27 mouse cellular contexts compared by ENCODE assay signal in the genomic region with DNA sequence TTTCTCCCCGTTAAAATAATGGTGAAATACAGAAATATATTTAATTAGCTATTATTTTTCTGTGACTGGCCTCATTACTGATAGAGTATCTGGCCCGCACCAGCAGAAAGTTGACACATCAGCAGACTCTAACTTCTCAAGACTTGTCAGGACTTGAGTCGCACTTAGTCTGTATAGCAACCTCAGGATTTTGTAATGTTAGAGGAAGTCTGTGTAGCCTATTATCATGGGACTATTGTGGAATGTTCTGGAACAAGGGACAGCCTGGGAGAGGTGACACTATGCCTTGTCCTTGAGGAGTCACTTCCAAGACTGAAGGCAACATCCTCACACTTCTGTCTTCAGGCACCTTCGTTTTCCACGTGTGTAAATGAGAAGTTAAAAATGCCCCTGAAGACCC.
DNase-seq lines count a peak whose midpoint lies in the region; ATAC-seq lines count a peak whose summit lies in the region.
"Had no signal": no experiment of that assay in that cellular context is flagged by ENCODE, and none has a peak within 500 bp of the region (broad histone marks: within the 10 kb centered on the region; RNA-seq: fewer than 3 reads in every experiment).

No protein-coding gene starts in this region.

- no peak overlapping the region for H3K4me3 ChIP-seq in hindbrain, embryonic 10.5 days
- H3K4me3 ChIP-seq in hindbrain, embryonic 13.5 days, result no peak overlapping the region
- H3K4me3 ChIP-seq in neural tube, embryonic 12.5 days, result no peak overlapping the region
- H3K4me3 ChIP-seq in midbrain, embryonic 13.5 days (replicated peaks), result no peak overlapping the region
- no peak overlapping the region for H3K4me3 ChIP-seq in kidney, embryonic 15.5 days (replicated peaks)
- H3K4me3 ChIP-seq: hindbrain, embryonic 12.5 days; limb, embryonic 10.5 days; limb, embryonic 15.5 days; liver, embryonic 13.5 days; myocyte; stomach, embryonic 15.5 days had no signal

- no peaks in the 10 kb centered on the region for H3K9me3 ChIP-seq in hindbrain, embryonic 10.5 days
- H3K9me3 ChIP-seq in hindbrain, embryonic 13.5 days, result no peaks in the 10 kb centered on the region
- H3K9me3 ChIP-seq in neural tube, embryonic 12.5 days, result no peaks in the 10 kb centered on the region
- H3K9me3 ChIP-seq in midbrain, embryonic 13.5 days, result no peaks in the 10 kb centered on the region
- H3K9me3 ChIP-seq in kidney, embryonic 15.5 days (replicated peaks), result no peaks in the 10 kb centered on the region
- H3K9me3 ChIP-seq: hindbrain, embryonic 12.5 days; limb, embryonic 10.5 days; limb, embryonic 15.5 days; liver, embryonic 13.5 days; stomach, embryonic 15.5 days had no signal

- peaks cover 47% of the 10 kb centered on the region for H3K27me3 ChIP-seq in hindbrain, embryonic 10.5 days (ENCODE audit: insufficient read depth, poor library complexity, severe bottlenecking)
- peaks cover 23% of the 10 kb centered on the region for H3K27me3 ChIP-seq in hindbrain, embryonic 13.5 days
- 0 out of 2 replicates have a peak, but pooled peaks cover 3% of the 10 kb centered on the region for H3K27me3 ChIP-seq in neural tube, embryonic 12.5 days (replicated peaks)
- H3K27me3 ChIP-seq in midbrain, embryonic 13.5 days, result peaks cover 29% of the 10 kb centered on the region
- H3K27me3 ChIP-seq in kidney, embryonic 15.5 days, result no peaks in the 10 kb centered on the region
- H3K27me3 ChIP-seq: limb, embryonic 15.5 days; liver, embryonic 13.5 days; stomach, embryonic 15.5 days had no signal

- H3K9ac ChIP-seq in hindbrain, embryonic 13.5 days, result no peak overlapping the region
- H3K9ac ChIP-seq in neural tube, embryonic 12.5 days, result no peak overlapping the region
- H3K9ac ChIP-seq in midbrain, embryonic 13.5 days (replicated peaks), result no peak overlapping the region
- no peak overlapping the region for H3K9ac ChIP-seq in kidney, embryonic 15.5 days
- H3K9ac ChIP-seq: hindbrain, embryonic 12.5 days; limb, embryonic 15.5 days; liver, embryonic 13.5 days; stomach, embryonic 15.5 days had no signal

- H3K4me1 ChIP-seq in hindbrain, embryonic 10.5 days (replicated peaks), result peaks cover 43% of the 10 kb centered on the region
- H3K4me1 ChIP-seq in hindbrain, embryonic 13.5 days (replicated peaks), result peaks cover 12% of the 10 kb centered on the region
- H3K4me1 ChIP-seq in neural tube, embryonic 12.5 days, result peaks cover 30% of the 10 kb centered on the region
- peaks cover 36% of the 10 kb centered on the region for H3K4me1 ChIP-seq in midbrain, embryonic 13.5 days (replicated peaks)
- peaks cover 13% of the 10 kb centered on the region; the same call in 1 of the 2 replicates for H3K4me1 ChIP-seq in kidney, embryonic 15.5 days
- H3K4me1 ChIP-seq: limb, embryonic 15.5 days; liver, embryonic 13.5 days; stomach, embryonic 15.5 days had no signal

- WGBS in hindbrain, embryonic 10.5 days, result 47% methylated on average over 5 of the region's 5 CpGs
- WGBS in hindbrain, embryonic 13.5 days, result 50% methylated on average over 5 of the region's 5 CpGs
- 41% methylated on average over 5 of the region's 5 CpGs for WGBS in neural tube, embryonic 12.5 days
- WGBS in midbrain, embryonic 13.5 days, result 36% methylated on average over 5 of the region's 5 CpGs
- WGBS in kidney, embryonic 15.5 days, result 72% methylated on average over 5 of the region's 5 CpGs

- H3K27ac ChIP-seq in hindbrain, embryonic 10.5 days, result peak overlapping the region; percentile 89
- H3K27ac ChIP-seq in hindbrain, embryonic 13.5 days, result no peak overlapping the region
- H3K27ac ChIP-seq in neural tube, embryonic 12.5 days, result no peak overlapping the region; the same call in 1 of the 2 replicates
- peak overlapping the region; percentile 84; the same call in 1 of the 2 replicates for H3K27ac ChIP-seq in midbrain, embryonic 13.5 days
- no peak overlapping the region for H3K27ac ChIP-seq in kidney, embryonic 15.5 days
- H3K27ac ChIP-seq: limb, embryonic 15.5 days; liver, embryonic 13.5 days; macrophage; stomach, embryonic 15.5 days had no signal

- no peak overlapping the region for H3K4me2 ChIP-seq in hindbrain, embryonic 13.5 days
- 0 out of 2 replicates have a peak overlapping the region, but pooled peaks have one; percentile 14 for H3K4me2 ChIP-seq in neural tube, embryonic 12.5 days (replicated peaks)
- H3K4me2 ChIP-seq in midbrain, embryonic 13.5 days (replicated peaks), result no peak overlapping the region
- H3K4me2 ChIP-seq in kidney, embryonic 15.5 days, result no peak overlapping the region
- H3K4me2 ChIP-seq: hindbrain, embryonic 12.5 days; limb, embryonic 15.5 days; liver, embryonic 13.5 days; stomach, embryonic 15.5 days had no signal

- no peaks in the 10 kb centered on the region for H3K36me3 ChIP-seq in hindbrain, embryonic 10.5 days
- no peaks in the 10 kb centered on the region for H3K36me3 ChIP-seq in hindbrain, embryonic 13.5 days
- H3K36me3 ChIP-seq in neural tube, embryonic 12.5 days, result no peaks in the 10 kb centered on the region
- H3K36me3 ChIP-seq in midbrain, embryonic 13.5 days, result no peaks in the 10 kb centered on the region
- no peaks in the 10 kb centered on the region for H3K36me3 ChIP-seq in kidney, embryonic 15.5 days
- H3K36me3 ChIP-seq: hindbrain, embryonic 12.5 days; limb, embryonic 10.5 days; limb, embryonic 15.5 days; liver, embryonic 13.5 days; stomach, embryonic 15.5 days had no signal

- no peak for DNase-seq in hindbrain, embryonic 10.5 days (ENCODE audit: low spot score)
- DNase-seq in neural tube, embryonic 10.5 days (ENCODE audit: extremely low spot score, low spot score), result no peak
- DNase-seq: adrenal gland, adult 2 months; adrenal gland, postnatal 36 days; B cell, adult 2 months; cerebellum, adult 2 months; cerebellum, postnatal 14 days; heart, postnatal 14 days; kidney, adult 9 months; kidney, postnatal 14 days; layer of hippocampus, adult 9-11 months; liver, embryonic 13.5 days; lung, adult 2 months; lung, postnatal 10 days; right cerebral cortex, postnatal 25 days had no signal

- ATAC-seq in hindbrain, embryonic 13.5 days (ENCODE audit: low FRiP score), result no peak
- no peak for ATAC-seq in neural tube, embryonic 12.5 days (ENCODE audit: low FRiP score, low read depth)
- no peak for ATAC-seq in midbrain, embryonic 13.5 days
- ATAC-seq in kidney, embryonic 15.5 days (replicated peaks; ENCODE audit: low FRiP score), result no peak
- ATAC-seq: activated CD4-positive, CD25-positive, alpha-beta regulatory T cell, adult 4 months; intestine, postnatal 0 days had no signal

Comparison
In these comparisons a context has a peak if more than half of its experiments do, and no peak if none do; other contexts are left out.
1. H3K27ac ChIP-seq: peak in hindbrain, embryonic 10.5 days (single experiment) and midbrain, embryonic 13.5 days (single experiment); none in hindbrain, embryonic 13.5 days (single experiment), neural tube, embryonic 12.5 days (single experiment) and kidney, embryonic 15.5 days (single experiment).